Mouse (Mus musculus): Measurements from ENCODE around the gene Cma1. TPM values are rescaled to one million over a fixed set of nuclear protein-coding genes. Genes with fewer than 3 reads are reported as not detected.

Cma1 gene
- polyA plus RNA-seq (2012; rRNA removed): 0.65 and 0.70 TPM in 2 replicates

GRCm38 (mm10) chr14:55944575-55944974 is at the start of gene Cma1:
Cma1 (minus strand) TSS chr14:55944675.

DNA sequence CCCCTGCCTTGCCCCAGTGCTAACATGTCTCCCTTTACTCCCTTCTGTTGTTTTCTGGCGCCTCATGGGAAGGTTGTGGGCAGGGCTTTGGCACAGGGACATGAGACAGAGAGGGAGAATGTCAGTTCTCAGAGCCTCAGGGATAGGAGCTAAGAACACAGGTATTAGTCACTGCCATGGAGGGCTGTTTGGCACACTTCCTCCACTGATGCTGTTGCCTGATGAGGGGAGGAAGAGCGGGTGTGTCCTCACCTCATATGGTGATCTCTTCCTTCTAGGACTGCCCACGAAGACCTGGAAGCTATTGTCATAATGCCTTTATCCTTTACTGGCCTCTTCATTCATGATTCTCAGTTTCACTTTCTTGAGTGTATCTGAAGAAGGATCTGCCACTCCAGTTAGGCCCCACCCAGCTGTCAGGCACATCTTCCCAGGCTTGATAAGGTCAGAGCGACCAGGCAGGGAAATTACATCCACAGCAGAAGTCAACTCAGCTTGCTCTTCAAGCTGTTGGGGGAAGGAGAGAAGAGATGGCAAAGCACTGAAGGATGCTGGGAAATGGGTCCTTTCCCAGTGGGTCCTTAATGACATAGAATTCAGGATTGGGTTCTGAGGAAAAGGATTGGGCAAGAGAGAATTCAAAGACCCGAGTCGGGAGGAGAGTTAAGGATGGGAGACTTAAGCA is 6.0 kb upstream of the Cma1 start, which contains the start of gene Cma2:
TSS of gene Cma2 (plus strand) at position 635 of the 685 bp plus-strand sequence.

GRCm38 (mm10) chr14:55899701-55900413 is 44.6 kb downstream of the Cma1 start, which contains the start of gene Sdr39u1:
Sdr39u1 (minus strand) TSS chr14:55900293.

Other genes with a start within 250 kb of the Cma1 start
- gene Tgm1, start 230.7 kb downstream of the Cma1 start, polyA plus RNA-seq (2012; rRNA removed): 9.0 and 11.1 TPM in 2 replicates
- gene Rabggta, start 222.4 kb downstream of the Cma1 start, polyA plus RNA-seq (2012; rRNA removed): 22.7 and 23.3 TPM in 2 replicates
- gene Dhrs1, start 199.0 kb downstream of the Cma1 start, polyA plus RNA-seq (2012; rRNA removed): 48.3 and 54.5 TPM in 2 replicates
- 10.4 and 10.6 TPM in 2 replicates for gene Nop9, start 199.0 kb downstream of the Cma1 start, polyA plus RNA-seq (2012; rRNA removed)
- gene Cideb, start 186.2 kb downstream of the Cma1 start, polyA plus RNA-seq (2012; rRNA removed): 155 and 165 TPM in 2 replicates
- 0.85 and 1.1 TPM in 2 replicates for gene Ltb4r2, start 183.2 kb downstream of the Cma1 start, polyA plus RNA-seq (2012; rRNA removed)
- 10.9 and 15.1 TPM in 2 replicates for gene Ltb4r1, start 178.7 kb downstream of the Cma1 start, polyA plus RNA-seq (2012; rRNA removed)
- 1.8 and 2.3 TPM in 2 replicates for gene Adcy4, start 160.6 kb downstream of the Cma1 start, polyA plus RNA-seq (2012; rRNA removed)
- gene Ripk3, start 155.8 kb downstream of the Cma1 start, polyA plus RNA-seq (2012; rRNA removed): 8.7 and 9.9 TPM in 2 replicates
- 0.96 and 1.2 TPM in 2 replicates for gene Nfatc4, start 121.5 kb downstream of the Cma1 start, polyA plus RNA-seq (2012; rRNA removed)
- 1.2 and 1.3 TPM in 2 replicates for gene Nynrin, start 90.7 kb downstream of the Cma1 start, polyA plus RNA-seq (2012; rRNA removed)
- gene Cbln3, start 60.3 kb downstream of the Cma1 start, polyA plus RNA-seq (2012; rRNA removed): 0.25 and 0.39 TPM in 2 replicates
- gene Khnyn, start 59.7 kb downstream of the Cma1 start, polyA plus RNA-seq (2012; rRNA removed): 12.7 and 14.5 TPM in 2 replicates
- 14.9 and 16.8 TPM in 2 replicates for gene Sdr39u1, start 44.4 kb downstream of the Cma1 start, polyA plus RNA-seq (2012; rRNA removed)
- not detected in 2 replicates for gene Cma2, start 6.3 kb upstream of the Cma1 start, polyA plus RNA-seq (2012; rRNA removed)
- 0.02 and 0.08 TPM in 2 replicates for gene Mcpt1, start 73.3 kb upstream of the Cma1 start, polyA plus RNA-seq (2012; rRNA removed)
- gene Mcpt9, start 85.8 kb upstream of the Cma1 start, polyA plus RNA-seq (2012; rRNA removed): not detected in 2 replicates
- gene Mcpt2, start 97.4 kb upstream of the Cma1 start, polyA plus RNA-seq (2012; rRNA removed): 0.16 and 0.21 TPM in 2 replicates
- gene Mcpt4, start 117.6 kb upstream of the Cma1 start, polyA plus RNA-seq (2012; rRNA removed): 0.03 and 0.10 TPM in 2 replicates
- 1.8 and 2.4 TPM in 2 replicates for gene Mcpt8, start 140.6 kb upstream of the Cma1 start, polyA plus RNA-seq (2012; rRNA removed)
- 47.4 and 61.1 TPM in 2 replicates for gene Ctsg, start 157.9 kb upstream of the Cma1 start, polyA plus RNA-seq (2012; rRNA removed)
- not detected in 2 replicates for gene Gzme, start 175.9 kb upstream of the Cma1 start, polyA plus RNA-seq (2012; rRNA removed)
- gene Gzmd, start 187.9 kb upstream of the Cma1 start, polyA plus RNA-seq (2012; rRNA removed): not detected in 2 replicates
- gene Gzmg, start 214.9 kb upstream of the Cma1 start, polyA plus RNA-seq (2012; rRNA removed): not detected in 2 replicates
- gene Gzmn, start 229.9 kb upstream of the Cma1 start, polyA plus RNA-seq (2012; rRNA removed): not detected in 2 replicates

Measured in liver, embryonic 18 days (tissue).